Comparison of ENCODE assay signal across 8 mouse cellular contexts in genomic region chr8:85839916-85840656, GRCm38 (mm10). TPM values are rescaled to one million over a fixed set of nuclear protein-coding genes. Genes with fewer than 3 reads are reported as not detected.
A peak's percentile ranks its signal among the peaks of the same experiment; 100 is the strongest.
DNase-seq lines count a peak whose midpoint lies in the region; ATAC-seq and TF ChIP-seq lines count a peak whose summit lies in the region.

No protein-coding gene starts in this region.

- no peak for TF ChIP-seq POLR2A in bone marrow macrophage, adult 2 months (IDR thresholded peaks at IDR 0.05; ENCODE audit: borderline replicate concordance, low read depth, low read length)

- peaks cover 41% of the 10 kb centered on the region; the same call in 1 of the 2 replicates for H3K79me2 ChIP-seq in macrophage (ENCODE audit: inconsistent target)

- 1% methylated on average over 21 of the region's 21 CpGs for WGBS in heart, embryonic 14.5 days
- 2% methylated on average over 21 of the region's 21 CpGs for WGBS in macrophage (ENCODE audit: missing documents)

- peak overlapping the region; percentile 86 for H3K4me3 ChIP-seq in bone marrow macrophage, adult 2 months (ENCODE audit: insufficient read depth, low read length)
- peak overlapping the region; percentile 70 to 87 for H3K4me3 ChIP-seq in heart, embryonic 14.5 days (ENCODE audit: control insufficient read depth in 1 of 2, insufficient read depth in 1 of 2, low read depth in 1 of 2, low read length in 2 of 2)
- H3K4me3 ChIP-seq in macrophage (ENCODE audit: inconsistent target) = peak overlapping the region; percentile 96

- intact Hi-C loops in left cerebral cortex, postnatal 25 days (cut with DNase I) = loop anchor here (2.0 to 10.0 kb wide), 5 partner anchors 139 to 872 kb away; partner anchors contain the start of genes Abcc12 and Neto2
- intact Hi-C loops in left cerebral cortex, postnatal 4 days (cut with DNase I) = no loop called here

- no peaks in the 10 kb centered on the region for H3K9me3 ChIP-seq in heart, embryonic 14.5 days (ENCODE audit: control insufficient read depth, low read length)

- DNase-seq in left cerebral cortex, postnatal 25 days (ENCODE audit: low spot score in 2 of 2) = peak; percentile 11 to 19
- no peak for DNase-seq in left cerebral cortex, postnatal 4 days
- DNase-seq in urinary bladder, postnatal 4 days (ENCODE audit: low spot score in 2 of 2) = no peak
- DNase-seq in thymus, postnatal 36 days = no peak
- DNase-seq in adrenal gland, postnatal 10 days = no peak

- H3K9ac ChIP-seq in heart, embryonic 14.5 days (ENCODE audit: low read length) = peak overlapping the region; percentile 91

- peak overlapping the region; percentile 93 for H3K27ac ChIP-seq in bone marrow macrophage, adult 2 months (ENCODE audit: insufficient read depth, low read depth, low read length)
- peak overlapping the region; percentile 95 to 99 for H3K27ac ChIP-seq in heart, embryonic 14.5 days (replicated peaks in 1 of 2; ENCODE audit: control insufficient read depth in 1 of 2, insufficient read depth in 1 of 2, low read depth in 2 of 2, low read length in 2 of 2)
- H3K27ac ChIP-seq in macrophage = peak overlapping the region; percentile 54

- peaks cover 3% of the 10 kb centered on the region; the same call in 1 of the 2 replicates for H3K4me1 ChIP-seq in bone marrow macrophage, adult 2 months (ENCODE audit: control insufficient read depth, insufficient read depth, low read length)
- H3K4me1 ChIP-seq in heart, embryonic 14.5 days (ENCODE audit: control insufficient read depth in 2 of 2, insufficient read depth in 2 of 2, low read length in 2 of 2) = peaks cover 0 to 19% of the 10 kb centered on the region in 2 experiments; a peak in 2 of 4 replicates

- H3K27me3 ChIP-seq in heart, embryonic 14.5 days (ENCODE audit: control insufficient read depth, insufficient read depth, low read length) = no peaks in the 10 kb centered on the region

- no peak for ATAC-seq in heart, embryonic 14.5 days (ENCODE audit: insufficient number of reproducible peaks, insufficient read depth, low FRiP score, low read depth)

- peaks cover 27% of the 10 kb centered on the region for H3K36me3 ChIP-seq in heart, embryonic 14.5 days (ENCODE audit: control insufficient read depth, insufficient read depth, low read length)
- H3K36me3 ChIP-seq in macrophage (ENCODE audit: inconsistent target) = peaks cover 14% of the 10 kb centered on the region; the same call in 1 of the 2 replicates

- H3K4me2 ChIP-seq in heart, embryonic 14.5 days (ENCODE audit: low read length) = peak overlapping the region; percentile 86

- no peak for TF ChIP-seq CTCF in bone marrow macrophage, adult 2 months (IDR thresholded peaks at IDR 0.05; ENCODE audit: low read depth, low read length)

RNA-seq across cellular contexts. Expression of gene Itfg1, which starts 0.6 kb away (rescaled TPM):
- 100 to 1,000 TPM; 177 to 183 TPM for total RNA-seq in left cerebral cortex, postnatal 25 days (2021)
- total RNA-seq in left cerebral cortex, postnatal 4 days (2021) = 100 to 1,000 TPM; 168 to 178 TPM
- polyA plus RNA-seq in bone marrow macrophage, adult 2 months (2012; ENCODE audit: insufficient read depth, insufficient read length, missing spikeins) = 45.8 and 48.0 TPM in 2 replicates
- polyA plus RNA-seq in heart, embryonic 14.5 days (2014; fragmentation: Nextera tagmentation; extraction: Ambion mirVana) = 83.7 and 90.1 TPM in 2 replicates
- 10 to 100 TPM; 12.8 to 61.7 (median 44.2) TPM for total RNA-seq in macrophage (2018; cell fraction: chromatin; rRNA removed)
- total RNA-seq in macrophage (2018; cell fraction: cytosol; rRNA removed) = 10 to 100 TPM; 30.7 to 71.5 (median 44.5) TPM
- 10 to 100 TPM; 28.8 to 92.8 (median 53.6) TPM for total RNA-seq in macrophage (2018; cell fraction: nucleus; rRNA removed)
- polyA plus RNA-seq in macrophage (2018) = 53.7 to 73.3 TPM (median 58.4 TPM) in 3 replicates
- 10 to 100 TPM; 47.5 to 55.6 TPM for total RNA-seq in adrenal gland, postnatal 10 days (2021)

RNA-seq across cellular contexts. Expression of gene Phkb, which starts 0.7 kb away (rescaled TPM):
- 10 to 100 TPM; 33.4 to 38.0 TPM for total RNA-seq in left cerebral cortex, postnatal 25 days (2021)
- total RNA-seq in left cerebral cortex, postnatal 4 days (2021) = 10 to 100 TPM; 22.3 TPM
- 19.4 and 29.6 TPM in 2 replicates for polyA plus RNA-seq in bone marrow macrophage, adult 2 months (2012; ENCODE audit: insufficient read depth, insufficient read length, missing spikeins)
- polyA plus RNA-seq in heart, embryonic 14.5 days (2014; fragmentation: Nextera tagmentation; extraction: Ambion mirVana) = 59.9 and 60.7 TPM in 2 replicates
- 100 to 1,000 TPM in 11 of 26 experiments, 10 to 100 TPM in 15; 10.6 to 125 (median 97.7) TPM for total RNA-seq in macrophage (2018; cell fraction: chromatin; rRNA removed)
- total RNA-seq in macrophage (2018; cell fraction: cytosol; rRNA removed) = 10 to 100 TPM; 16.6 to 31.6 (median 25.8) TPM
- 10 to 100 TPM; 12.6 to 96.0 (median 58.1) TPM for total RNA-seq in macrophage (2018; cell fraction: nucleus; rRNA removed)
- 24.2 to 26.7 TPM (median 24.8 TPM) in 3 replicates for polyA plus RNA-seq in macrophage (2018)
- 10 to 100 TPM; 32.3 to 40.3 TPM for total RNA-seq in adrenal gland, postnatal 10 days (2021)

Comparison
In these comparisons a context has a peak if more than half of its experiments do, and no peak if none do; other contexts are left out.
1. DNase-seq: peak in left cerebral cortex, postnatal 25 days (2 of 2); none in left cerebral cortex, postnatal 4 days (single experiment), urinary bladder, postnatal 4 days (0 of 2), thymus, postnatal 36 days (0 of 2) and adrenal gland, postnatal 10 days (single experiment).
2. Peak in every context shown above with its lines, with median percentiles within 50 percentile points of each other: H3K27ac ChIP-seq and H3K4me3 ChIP-seq.